Mouse (Mus musculus) embryonic fibroblast, embryonic 13.5 days (primary cell): Measurements from ENCODE around the gene Lgals9.

Source experiments
- CTCF ChIP-seq: IDR thresholded peaks from 2 replicates; pipeline ENCODE4 v1.5.1; 2011; ENCODE audit warnings: mild to moderate bottlenecking, control low read depth, low read length, moderate library complexity, borderline replicate concordance; ENCODE audit not compliant: insufficient read depth
- POLR2A ChIP-seq: IDR thresholded peaks from 2 replicates; pipeline ENCODE4 v1.6.1; 2011; ENCODE audit warnings: low read depth, mild to moderate bottlenecking, control low read depth, low read length, moderate library complexity

GRCm38 (mm10) chr11:78971096-78971495 is 13.7 kb downstream of the Lgals9 start:
- TF ChIP-seq CTCF (no peak), POLR2A (no peak)
